ENCODE assay signal across 8 mouse cellular contexts in the genomic region with DNA sequence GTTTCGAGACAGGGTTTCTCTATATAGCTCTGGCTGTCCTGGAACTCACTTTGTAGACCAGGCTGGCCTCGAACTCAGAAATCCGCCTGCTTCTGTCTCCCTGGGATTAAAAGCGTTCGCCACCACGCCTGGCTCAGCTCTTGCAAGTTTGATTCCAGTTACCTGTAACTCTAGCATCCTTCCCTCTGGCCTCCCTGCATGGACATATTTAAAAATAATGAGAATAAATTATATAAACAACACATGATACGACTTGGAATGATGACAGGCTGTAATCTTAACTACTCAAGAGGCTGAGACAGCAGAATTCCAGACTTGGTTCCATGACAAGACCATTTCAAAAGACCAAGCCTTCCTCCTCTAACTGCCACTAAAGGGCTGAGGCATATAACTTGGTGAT. TPM values are rescaled to one million over a fixed set of nuclear protein-coding genes. Genes with fewer than 3 reads are reported as not detected.
DNase-seq lines count a peak whose midpoint lies in the region; ATAC-seq and TF ChIP-seq lines count a peak whose summit lies in the region.

No protein-coding gene starts in this region.

- peaks cover 8% of the 10 kb centered on the region; the same call in 1 of the 2 replicates for H3K4me1 ChIP-seq in lung, embryonic 16.5 days (replicated peaks; ENCODE audit: control insufficient read depth, insufficient read depth, low read length)
- 0 out of 2 replicates have a peak, but pooled peaks cover 4% of the 10 kb centered on the region for H3K4me1 ChIP-seq in limb, embryonic 13.5 days
- H3K4me1 ChIP-seq in small intestine, adult 2 months (ENCODE audit: control insufficient read depth, insufficient read depth, insufficient read length, low read length) = 0 out of 2 replicates have a peak, but pooled peaks cover 2% of the 10 kb centered on the region

- no peaks in the 10 kb centered on the region for H3K9me3 ChIP-seq in lung, embryonic 16.5 days (ENCODE audit: control insufficient read depth, low read length)
- H3K9me3 ChIP-seq in limb, embryonic 13.5 days = no peaks in the 10 kb centered on the region

- peak; percentile 15 for DNase-seq in gastrocnemius, adult 18-20 months (ENCODE audit: low spot score)
- no peak for DNase-seq in gastrocnemius, postnatal 10 days
- no peak for DNase-seq in lung, postnatal 14 days
- no peak for DNase-seq in thymus, postnatal 0 days (ENCODE audit: low spot score)
- no peak for DNase-seq in urinary bladder, postnatal 10 days (ENCODE audit: low spot score)

- H3K27me3 ChIP-seq in lung, embryonic 16.5 days (ENCODE audit: control insufficient read depth, insufficient read depth, low read depth, low read length) = no peaks in the 10 kb centered on the region
- H3K27me3 ChIP-seq in limb, embryonic 13.5 days = no peaks in the 10 kb centered on the region
- no peaks in the 10 kb centered on the region for H3K27me3 ChIP-seq in small intestine, adult 2 months (ENCODE audit: control insufficient read depth, insufficient read depth, low read length)

- no peak for TF ChIP-seq POLR2A in small intestine, adult 2 months (IDR thresholded peaks at IDR 0.05; ENCODE audit: low read depth, low read length)

- H3K4me3 ChIP-seq in lung, embryonic 16.5 days (ENCODE audit: low read length) = no peak overlapping the region
- H3K4me3 ChIP-seq in limb, embryonic 13.5 days = no peak overlapping the region
- no peak overlapping the region for H3K4me3 ChIP-seq in small intestine, adult 2 months (ENCODE audit: low read depth, low read length)

- WGBS in lung, embryonic 16.5 days = 61% methylated on average over 7 of the region's 7 CpGs
- 58% methylated on average over 7 of the region's 7 CpGs for WGBS in limb, embryonic 13.5 days
- WGBS in small intestine, adult 2 months = 71% methylated on average over 7 of the region's 7 CpGs

- no peak overlapping the region for H3K4me2 ChIP-seq in lung, embryonic 16.5 days (ENCODE audit: low read depth, low read length)
- no peak overlapping the region for H3K4me2 ChIP-seq in limb, embryonic 13.5 days (replicated peaks)

- peak overlapping the region; percentile 87 for H3K27ac ChIP-seq in lung, embryonic 16.5 days (ENCODE audit: low read length)
- peak overlapping the region; percentile 81 for H3K27ac ChIP-seq in limb, embryonic 13.5 days
- peak overlapping the region; percentile 50; the same call in 1 of the 2 replicates for H3K27ac ChIP-seq in small intestine, adult 2 months (ENCODE audit: insufficient read depth, low read depth, low read length)

- H3K36me3 ChIP-seq in lung, embryonic 16.5 days (ENCODE audit: control insufficient read depth, insufficient read depth, low read length) = no peaks in the 10 kb centered on the region
- no peaks in the 10 kb centered on the region for H3K36me3 ChIP-seq in limb, embryonic 13.5 days
- H3K36me3 ChIP-seq in small intestine, adult 2 months (ENCODE audit: control insufficient read depth, insufficient read depth, low read length) = no peaks in the 10 kb centered on the region

- no peak for TF ChIP-seq CTCF in small intestine, adult 2 months (IDR thresholded peaks at IDR 0.05; ENCODE audit: extremely low read depth, insufficient read length, insufficient replicate concordance, low read depth, low read length)

- no peak overlapping the region for H3K9ac ChIP-seq in lung, embryonic 16.5 days (ENCODE audit: low read length)
- 0 out of 2 replicates have a peak overlapping the region, but pooled peaks have one; percentile 25 for H3K9ac ChIP-seq in limb, embryonic 13.5 days

- no peak for ATAC-seq in lung, embryonic 16.5 days (ENCODE audit: low read depth)
- no peak for ATAC-seq in limb, embryonic 13.5 days (ENCODE audit: low FRiP score, low read depth)

RNA-seq across cellular contexts. Expression of a gene that starts 8.2 kb away (rescaled TPM):
- total RNA-seq in gastrocnemius, adult 18-20 months (2021) = not detected
- total RNA-seq in gastrocnemius, postnatal 10 days (2021) = 1 to 10 TPM; 3.8 to 6.6 TPM
- polyA plus RNA-seq in lung, embryonic 16.5 days (2015; fragmentation: Nextera tagmentation; extraction: Ambion mirVana) = 70.7 and 77.6 TPM in 2 replicates
- polyA plus RNA-seq in limb, embryonic 13.5 days (2015; fragmentation: Nextera tagmentation; extraction: Ambion mirVana) = 71.4 and 72.6 TPM in 2 replicates
- 0.81 and 2.8 TPM in 2 replicates for polyA plus RNA-seq in small intestine, adult 2 months (2012; rRNA removed)
- polyA plus RNA-seq in thymus, postnatal 0 days (2015; fragmentation: Nextera tagmentation; extraction: Ambion mirVana) = 52.2 and 56.1 TPM in 2 replicates

RNA-seq across cellular contexts. Expression of a gene that starts 34.6 kb away (rescaled TPM):
- total RNA-seq in gastrocnemius, adult 18-20 months (2021) = 100 to 1,000 TPM; 498 to 543 TPM
- total RNA-seq in gastrocnemius, postnatal 10 days (2021) = 1,000 to 10,000 TPM; 1,007 to 1,093 TPM
- polyA plus RNA-seq in lung, embryonic 16.5 days (2015; fragmentation: Nextera tagmentation; extraction: Ambion mirVana) = 858 and 904 TPM in 2 replicates
- polyA plus RNA-seq in limb, embryonic 13.5 days (2015; fragmentation: Nextera tagmentation; extraction: Ambion mirVana) = 885 and 930 TPM in 2 replicates
- 205 and 258 TPM in 2 replicates for polyA plus RNA-seq in small intestine, adult 2 months (2012; rRNA removed)
- polyA plus RNA-seq in thymus, postnatal 0 days (2015; fragmentation: Nextera tagmentation; extraction: Ambion mirVana) = 1,163 and 1,165 TPM in 2 replicates

RNA-seq across cellular contexts. Expression of a gene that starts 56.9 kb away (rescaled TPM):
- total RNA-seq in gastrocnemius, adult 18-20 months (2021) = 1 to 10 TPM in 1 of 2 experiments, under 1 TPM in 1; 0.25 to 1.7 TPM
- 1 to 10 TPM; 1.8 to 2.6 TPM for total RNA-seq in gastrocnemius, postnatal 10 days (2021)
- 3.0 and 3.2 TPM in 2 replicates for polyA plus RNA-seq in lung, embryonic 16.5 days (2015; fragmentation: Nextera tagmentation; extraction: Ambion mirVana)
- 3.1 and 3.5 TPM in 2 replicates for polyA plus RNA-seq in limb, embryonic 13.5 days (2015; fragmentation: Nextera tagmentation; extraction: Ambion mirVana)
- 23.5 and 23.9 TPM in 2 replicates for polyA plus RNA-seq in small intestine, adult 2 months (2012; rRNA removed)
- polyA plus RNA-seq in thymus, postnatal 0 days (2015; fragmentation: Nextera tagmentation; extraction: Ambion mirVana) = 3.4 and 4.1 TPM in 2 replicates

Comparison
In these comparisons a context has a peak if more than half of its experiments do, and no peak if none do; other contexts are left out.
1. RNA of a gene that starts 8.2 kb away (polyA plus RNA-seq): 70.7 to 77.6 TPM in lung, embryonic 16.5 days, 71.4 to 72.6 TPM in limb, embryonic 13.5 days and 52.2 to 56.1 TPM in thymus, postnatal 0 days; 0.81 to 2.8 TPM in small intestine, adult 2 months; every median in the first group is over 10 times any median in the second.
2. Peak in every context shown above with its lines, with median percentiles within 50 percentile points of each other: H3K27ac ChIP-seq.